Mouse (Mus musculus) embryonic facial prominence, embryonic 13.5 days (tissue): ENCODE results near the gene Olfr1198. TPM values are rescaled to one million over a fixed set of nuclear protein-coding genes. Genes with fewer than 3 reads are reported as not detected.

ENCODE experiments used
- ATAC-seq: fragments of 200-750 bp; cut with Nextera tagmentation; 2 replicates; pipeline ENCODE4 v1.8.0; 2017; ENCODE audit warnings: low read depth; ENCODE audit not compliant: insufficient number of reproducible peaks, insufficient read depth, low FRiP score, low TSS enrichment
- H3K27ac ChIP-seq: fragments of 300-500 bp; sonication (generic); 2 replicates; pipeline ENCODE4 v1.5.1; 2015; ENCODE audit warnings: moderate library complexity, mild to moderate bottlenecking, inconsistent platforms
- H3K27me3 ChIP-seq: fragments of 300-500 bp; sonication (generic); 2 replicates; pipeline ENCODE4 v1.6.1; 2015; ENCODE audit warnings: mild to moderate bottlenecking, inconsistent platforms
- H3K36me3 ChIP-seq: fragments of 300-500 bp; sonication (generic); 2 replicates; pipeline ENCODE4 v1.6.1; 2015; ENCODE audit warnings: mild to moderate bottlenecking, inconsistent platforms
- H3K4me1 ChIP-seq: fragments of 300-500 bp; sonication (generic); 2 replicates; pipeline ENCODE4 v1.6.1; 2015; ENCODE audit warnings: inconsistent platforms
- H3K4me2 ChIP-seq: fragments of 300-500 bp; sonication (generic); 2 replicates; pipeline ENCODE4 v1.6.1; 2015; ENCODE audit warnings: moderate library complexity, mild to moderate bottlenecking, inconsistent platforms
- H3K4me3 ChIP-seq: fragments of 300-500 bp; sonication (generic); 2 replicates; pipeline ENCODE4 v1.5.1; 2015; ENCODE audit warnings: mild to moderate bottlenecking, inconsistent platforms
- H3K9ac ChIP-seq: fragments of 300-500 bp; sonication (generic); 2 replicates; pipeline ENCODE4 v1.6.1; 2015; ENCODE audit warnings: mild to moderate bottlenecking, inconsistent platforms
- H3K9me3 ChIP-seq: fragments of 300-500 bp; sonication (generic); 2 replicates; pipeline ENCODE4 v1.6.1; 2016; ENCODE audit warnings: inconsistent platforms
- WGBS: fragments of 180-500 bp; shearing (Covaris S2); methylation state at CpG from one replicate; pipeline ENCODE4 v1.1.7; 2015; ENCODE audit warnings: mixed read lengths; 5-methylcytosine and 5-hydroxymethylcytosine counted together
- polyA plus RNA-seq: library from polyadenylated mRNA; unstranded; fragments of >200 nt; fragmentation: Nextera tagmentation; extraction: Ambion mirVana; gene quantifications from 2 replicates; pipeline ENCODE4 v1.2.1, GENCODE M21; 2015

Gene Olfr1198
- polyA plus RNA-seq = not detected in 2 replicates

DNA sequence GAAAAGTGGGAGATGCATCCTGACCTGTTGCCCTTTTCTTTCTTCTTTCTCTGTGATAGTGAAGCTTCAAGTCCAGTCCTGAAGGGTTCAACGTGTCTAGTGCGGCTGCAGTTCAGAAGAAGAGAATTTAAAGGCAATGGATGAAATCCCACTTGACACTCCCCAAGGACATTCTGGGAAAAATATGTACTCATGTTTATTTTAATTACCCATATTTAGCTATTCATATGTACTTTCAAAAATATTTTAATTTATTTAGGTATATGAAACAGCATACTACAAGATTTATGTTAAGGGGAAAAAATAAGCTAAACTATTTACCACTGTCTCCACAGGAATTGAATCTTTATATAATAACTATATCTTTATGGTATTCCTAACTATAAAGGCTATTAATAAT lies at the start of gene Olfr1198:
TSS of gene Olfr1198 (minus strand) at position 101 of the 400 bp plus-strand sequence.
- no peaks in the 10 kb centered on the region for H3K36me3 ChIP-seq
- no peaks in the 10 kb centered on the region for H3K27me3 ChIP-seq
- H3K27ac ChIP-seq = no peak within 1 kb of the TSS
- H3K4me2 ChIP-seq = no peak within 1 kb of the TSS
- no peaks in the 10 kb centered on the region for H3K4me1 ChIP-seq
- H3K9ac ChIP-seq = no peak within 1 kb of the TSS
- 94% methylated on average over 2 of the region's 2 CpGs for WGBS
- ATAC-seq = no peak
- no peak within 1 kb of the TSS for H3K4me3 ChIP-seq
- no peaks in the 10 kb centered on the region for H3K9me3 ChIP-seq

DNA sequence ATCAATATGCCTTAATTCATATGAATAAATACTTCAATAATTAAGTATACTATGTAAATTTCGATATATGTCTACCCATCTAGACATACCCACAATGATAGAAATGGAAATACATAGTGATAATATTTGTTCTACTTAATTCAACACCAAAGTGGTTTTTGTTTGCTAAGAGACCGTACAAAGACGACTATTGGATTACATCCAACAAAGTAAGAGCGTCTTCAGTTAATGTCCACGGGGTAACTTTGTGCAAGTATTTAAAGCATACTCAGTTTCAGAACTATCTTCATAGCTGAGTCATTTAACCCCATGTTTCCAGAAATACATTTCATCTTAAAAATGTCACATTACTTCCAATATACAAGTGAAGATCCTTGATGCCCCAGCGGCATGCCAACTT lies 41.6 kb upstream of the Olfr1198 start, which contains the start of gene Olfr1201:
TSS of gene Olfr1201 (plus strand) at position 301 of the 400 bp plus-strand sequence.
- ATAC-seq = no peak
- Histone ChIP-seq H3K9me3 (no peaks in the 10 kb centered on the region), H3K4me3 (no peak within 1 kb of the TSS), H3K27ac (no peak within 1 kb of the TSS), H3K27me3 (no peaks in the 10 kb centered on the region), H3K9ac (no peak within 1 kb of the TSS), H3K36me3 (no peaks in the 10 kb centered on the region), H3K4me1 (no peaks in the 10 kb centered on the region), H3K4me2 (no peak within 1 kb of the TSS)
- 83% methylated on average over 6 of the region's 6 CpGs for WGBS

DNA sequence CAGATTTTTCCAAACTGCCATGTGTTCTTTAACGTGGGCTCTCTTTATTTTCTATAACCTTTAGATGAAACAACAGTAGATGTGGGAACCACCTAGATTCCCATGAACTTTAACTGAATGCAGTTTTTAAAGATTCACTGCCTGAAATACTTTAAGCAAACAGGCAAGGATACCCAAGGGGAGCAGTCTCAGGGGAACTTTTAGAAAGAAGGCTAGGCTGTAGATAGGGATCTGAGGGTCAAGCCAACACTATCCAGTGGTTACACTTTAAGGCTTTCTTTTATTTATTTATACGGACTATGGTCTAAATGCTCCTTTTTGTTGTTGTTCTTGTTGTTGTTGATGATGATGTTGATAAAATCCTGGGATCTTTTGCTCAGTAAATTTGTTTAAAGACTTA lies 19.2 kb upstream of the Olfr1198 start, which contains the start of gene Olfr1200:
TSS of gene Olfr1200 (minus strand) at position 101 of the 400 bp plus-strand sequence.
- Histone ChIP-seq H3K36me3 (no peaks in the 10 kb centered on the region), H3K27ac (no peak within 1 kb of the TSS), H3K9me3 (no peaks in the 10 kb centered on the region), H3K4me2 (no peak within 1 kb of the TSS), H3K4me3 (no peak within 1 kb of the TSS), H3K9ac (no peak within 1 kb of the TSS), H3K4me1 (no peaks in the 10 kb centered on the region), H3K27me3 (no peaks in the 10 kb centered on the region)
- ATAC-seq = no peak
- 77% methylated on average over 2 of the region's 2 CpGs for WGBS

DNA sequence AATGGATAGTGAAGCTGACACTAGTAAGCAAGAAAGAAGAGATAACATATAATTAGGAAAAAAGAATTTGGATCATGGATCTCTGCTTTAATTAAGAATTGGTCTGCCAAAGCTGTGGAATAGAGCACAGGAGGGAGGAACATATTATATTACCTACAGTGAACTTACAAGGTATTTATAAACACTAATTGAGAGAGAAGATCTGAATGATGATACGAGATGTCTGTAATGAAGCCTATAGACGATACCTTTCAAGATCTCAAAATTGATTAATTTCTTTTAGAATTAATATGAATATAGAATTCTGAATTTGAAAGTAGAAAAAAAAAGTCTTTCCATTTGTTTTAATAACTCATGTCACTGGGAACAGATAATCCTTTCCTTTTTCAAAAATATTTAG lies 9.2 kb upstream of the Olfr1198 start, which contains the start of gene Olfr1199:
TSS of gene Olfr1199 (minus strand) at position 101 of the 400 bp plus-strand sequence.
- no peaks in the 10 kb centered on the region for H3K27me3 ChIP-seq
- no peak for ATAC-seq
- H3K9me3 ChIP-seq = no peaks in the 10 kb centered on the region
- no peak within 1 kb of the TSS for H3K4me2 ChIP-seq
- H3K27ac ChIP-seq = no peak within 1 kb of the TSS
- WGBS = 87% methylated on average over 2 of the region's 2 CpGs
- H3K9ac ChIP-seq = no peak within 1 kb of the TSS
- no peak within 1 kb of the TSS for H3K4me3 ChIP-seq
- no peaks in the 10 kb centered on the region for H3K36me3 ChIP-seq
- H3K4me1 ChIP-seq = no peaks in the 10 kb centered on the region

DNA sequence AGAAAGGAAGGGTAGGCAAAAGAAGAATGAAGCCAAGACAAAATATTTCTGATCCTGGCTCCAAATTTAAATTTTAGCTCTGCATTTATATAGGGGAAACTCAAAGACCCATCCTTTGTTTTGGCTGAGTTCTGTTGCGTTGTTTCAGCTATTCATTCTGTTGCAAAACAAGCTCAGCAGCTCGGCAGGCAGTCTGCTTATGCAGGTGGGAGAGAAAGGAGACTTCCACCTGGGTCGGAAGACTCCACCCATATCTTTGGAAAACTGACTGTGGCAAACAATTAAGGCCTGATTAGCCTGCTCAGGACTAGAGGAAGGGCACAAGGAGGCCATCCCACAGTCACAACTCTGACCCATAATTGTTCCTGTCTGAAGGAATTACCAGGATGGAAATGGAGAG lies 7.8 kb downstream of the Olfr1198 start:
- H3K36me3 ChIP-seq = no peaks in the 10 kb centered on the region
- H3K4me3 ChIP-seq = no peak overlapping the region
- H3K9me3 ChIP-seq = no peaks in the 10 kb centered on the region
- no peak for ATAC-seq
- no peak overlapping the region for H3K9ac ChIP-seq
- no peaks in the 10 kb centered on the region for H3K4me1 ChIP-seq
- no peak overlapping the region for H3K4me2 ChIP-seq
- 65% methylated on average over 3 of the region's 3 CpGs for WGBS
- H3K27ac ChIP-seq = no peak overlapping the region
- H3K27me3 ChIP-seq = no peaks in the 10 kb centered on the region

DNA sequence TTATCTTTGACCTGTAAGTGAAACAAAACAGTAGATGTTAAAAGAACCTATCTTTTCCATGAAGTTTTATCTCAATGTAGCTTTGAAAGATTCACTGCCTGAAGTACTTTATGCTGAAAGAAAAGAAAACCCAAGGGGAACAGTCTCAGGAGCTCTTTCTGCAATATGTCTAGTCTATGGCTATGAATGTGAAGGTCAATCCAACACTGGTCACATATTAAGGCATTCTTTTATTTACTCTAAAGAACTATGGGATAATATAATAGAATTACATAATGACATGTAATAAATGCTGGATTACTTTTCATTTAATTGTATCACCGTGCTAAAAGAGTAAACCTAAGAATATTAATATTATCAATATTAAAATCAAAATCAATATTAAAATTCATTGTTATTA lies 18.9 kb downstream of the Olfr1198 start, which contains the start of gene Olfr1197:
TSS of gene Olfr1197 (minus strand) at position 101 of the 400 bp plus-strand sequence.
- no peak within 1 kb of the TSS for H3K4me2 ChIP-seq
- no peaks in the 10 kb centered on the region for H3K9me3 ChIP-seq
- H3K4me1 ChIP-seq = no peaks in the 10 kb centered on the region
- no peak for ATAC-seq
- no peaks in the 10 kb centered on the region for H3K36me3 ChIP-seq
- H3K27ac ChIP-seq = no peak within 1 kb of the TSS
- H3K27me3 ChIP-seq = no peaks in the 10 kb centered on the region
- H3K9ac ChIP-seq = no peak within 1 kb of the TSS
- no peak within 1 kb of the TSS for H3K4me3 ChIP-seq
- WGBS = 81% methylated on average over 1 of the region's 1 CpGs

DNA sequence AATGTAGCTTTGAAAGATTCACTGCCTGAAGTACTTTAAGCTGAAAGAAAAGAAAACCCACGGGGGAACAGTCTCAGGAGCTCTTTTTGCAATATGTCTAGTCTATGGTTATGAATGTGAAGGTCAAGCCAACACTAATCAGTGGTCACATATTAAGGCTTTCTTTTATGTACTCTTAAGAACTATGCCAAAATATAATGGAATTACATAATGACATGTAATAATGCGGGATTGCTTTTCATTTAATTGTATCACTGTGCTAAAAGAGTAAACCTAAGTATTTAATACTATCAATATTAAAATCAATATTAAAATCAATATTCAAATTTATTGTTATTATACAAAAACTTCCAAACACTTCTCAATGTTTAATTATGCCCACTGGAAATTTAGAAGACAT lies 46.7 kb downstream of the Olfr1198 start, which contains the start of gene Olfr1196:
TSS of gene Olfr1196 (minus strand) at position 101 of the 400 bp plus-strand sequence.
- Histone ChIP-seq H3K4me2 (no peak within 1 kb of the TSS), H3K36me3 (no peaks in the 10 kb centered on the region), H3K27me3 (no peaks in the 10 kb centered on the region), H3K9ac (no peak within 1 kb of the TSS), H3K27ac (no peak within 1 kb of the TSS), H3K4me1 (no peaks in the 10 kb centered on the region), H3K4me3 (no peak within 1 kb of the TSS), H3K9me3 (no peaks in the 10 kb centered on the region)
- 86% methylated on average over 2 of the region's 2 CpGs for WGBS
- no peak for ATAC-seq

Other genes with a start within 250 kb of the Olfr1198 start
- not detected in 2 replicates for gene Olfr1186, start 232.8 kb downstream of the Olfr1198 start, polyA plus RNA-seq
- gene Olfr1188, start 194.4 kb downstream of the Olfr1198 start, polyA plus RNA-seq = not detected in 2 replicates
- gene Olfr1189, start 164.9 kb downstream of the Olfr1198 start, polyA plus RNA-seq = not detected in 2 replicates
- gene Olfr1191-ps1, start 110.8 kb downstream of the Olfr1198 start, polyA plus RNA-seq = not detected in 2 replicates
- gene Olfr1192-ps1, start 102.9 kb downstream of the Olfr1198 start, polyA plus RNA-seq = not detected in 2 replicates
- not detected in 2 replicates for gene Olfr1193, start 75.7 kb downstream of the Olfr1198 start, polyA plus RNA-seq
- gene Olfr1195, start 62.2 kb downstream of the Olfr1198 start, polyA plus RNA-seq = not detected in 2 replicates
- gene Olfr1196, start 46.8 kb downstream of the Olfr1198 start, polyA plus RNA-seq = not detected in 2 replicates
- gene Olfr1197, start 19.0 kb downstream of the Olfr1198 start, polyA plus RNA-seq = not detected in 2 replicates
- not detected in 2 replicates for gene Olfr1199, start 9.1 kb upstream of the Olfr1198 start, polyA plus RNA-seq
- not detected in 2 replicates for gene Olfr1200, start 19.1 kb upstream of the Olfr1198 start, polyA plus RNA-seq
- gene Olfr1201, start 41.7 kb upstream of the Olfr1198 start, polyA plus RNA-seq = not detected in 2 replicates
- gene Olfr1202, start 63.1 kb upstream of the Olfr1198 start, polyA plus RNA-seq = not detected in 2 replicates
- not detected in 2 replicates for gene Olfr1205, start 78.4 kb upstream of the Olfr1198 start, polyA plus RNA-seq
- not detected in 2 replicates for gene Olfr1204, start 97.9 kb upstream of the Olfr1198 start, polyA plus RNA-seq
- gene Olfr1206, start 111.9 kb upstream of the Olfr1198 start, polyA plus RNA-seq = not detected in 2 replicates
- not detected in 2 replicates for gene Olfr1208, start 150.9 kb upstream of the Olfr1198 start, polyA plus RNA-seq
- gene Olfr1209, start 163.8 kb upstream of the Olfr1198 start, polyA plus RNA-seq = 0.10 TPM in 1 of 2 replicates, not detected in the other
- gene Olfr1211, start 186.7 kb upstream of the Olfr1198 start, polyA plus RNA-seq = not detected in 2 replicates
- gene Olfr1212, start 202.6 kb upstream of the Olfr1198 start, polyA plus RNA-seq = not detected in 2 replicates
- gene Gm13762, start 228.9 kb upstream of the Olfr1198 start, polyA plus RNA-seq = not detected in 2 replicates
- not detected in 2 replicates for gene Olfr1214, start 241.3 kb upstream of the Olfr1198 start, polyA plus RNA-seq